Mouse (Mus musculus): ENCODE measurements around the gene Lrrc8b. TPM values are rescaled to one million over a fixed set of nuclear protein-coding genes. Genes with fewer than 3 reads are reported as not detected.

Lrrc8b gene
- polyA plus RNA-seq, 1 experiment from 2014 or later: 8.9 TPM

GRCm38 (mm10) chr5:105427326-105427725 lies 11.8 kb downstream of the Lrrc8b start:
- no peaks in the 10 kb centered on the region for H3K4me1 ChIP-seq
- no peak overlapping the region for H3K27ac ChIP-seq
- H3K9ac ChIP-seq: no peak overlapping the region
- H3K4me2 ChIP-seq: no peak overlapping the region
- 87% methylated on average over 7 of the region's 7 CpGs for WGBS
- H3K4me3 ChIP-seq: no peak overlapping the region
- peaks cover 3% of the 10 kb centered on the region; the same call in 1 of the 2 replicates for H3K9me3 ChIP-seq (replicated peaks)
- ATAC-seq: no peak
- peaks cover 18% of the 10 kb centered on the region for H3K36me3 ChIP-seq (ENCODE audit: poor library complexity, severe bottlenecking)
- H3K27me3 ChIP-seq: no peaks in the 10 kb centered on the region

- WGBS: 84% methylated on average over 12 of the region's 12 CpGs
- no peak for ATAC-seq
- Histone ChIP-seq H3K9me3 (replicated peaks) (peaks cover 3% of the 10 kb centered on the region; the same call in 1 of the 2 replicates), H3K4me1 (no peaks in the 10 kb centered on the region), H3K4me3 (no peak overlapping the region), H3K27ac (no peak overlapping the region), H3K9ac (no peak overlapping the region), H3K27me3 (no peaks in the 10 kb centered on the region), H3K36me3 (ENCODE audit: poor library complexity, severe bottlenecking) (peaks cover 18% of the 10 kb centered on the region), H3K4me2 (no peak overlapping the region)
Measured at GRCm38 (mm10) chr5:105428265-105428974, 12.8 kb downstream of the Lrrc8b start.

- H3K4me3 ChIP-seq: no peak overlapping the region
- no peak overlapping the region for H3K9ac ChIP-seq
- no peaks in the 10 kb centered on the region; the same call in 1 of the 2 replicates for H3K9me3 ChIP-seq (replicated peaks)
- H3K4me2 ChIP-seq: no peak overlapping the region
- ATAC-seq: no peak
- no peak overlapping the region for H3K27ac ChIP-seq
- H3K36me3 ChIP-seq (ENCODE audit: poor library complexity, severe bottlenecking): peaks cover 11% of the 10 kb centered on the region
- 92% methylated on average over 8 of the region's 8 CpGs for WGBS
- no peaks in the 10 kb centered on the region for H3K4me1 ChIP-seq
- no peaks in the 10 kb centered on the region for H3K27me3 ChIP-seq
Measured at GRCm38 (mm10) chr5:105430148-105430547, 14.6 kb downstream of the Lrrc8b start.

GRCm38 (mm10) chr5:105439608-105440007 lies 24.0 kb downstream of the Lrrc8b start:
- H3K4me1 ChIP-seq: no peaks in the 10 kb centered on the region

GRCm38 (mm10) chr5:105440992-105441535 lies 25.5 kb downstream of the Lrrc8b start:
- Histone ChIP-seq H3K4me3 (no peak overlapping the region), H3K4me2 (no peak overlapping the region), H3K4me1 (no peaks in the 10 kb centered on the region), H3K9ac (no peak overlapping the region), H3K27ac (no peak overlapping the region), H3K9me3 (replicated peaks) (no peaks in the 10 kb centered on the region), H3K27me3 (no peaks in the 10 kb centered on the region), H3K36me3 (ENCODE audit: poor library complexity, severe bottlenecking) (no peaks in the 10 kb centered on the region)
- 90% methylated on average over 9 of the region's 9 CpGs for WGBS
- ATAC-seq: no peak

More at GRCm38 (mm10) chr5:105439608-105440007, 24.0 kb downstream of the Lrrc8b start:
- no peak overlapping the region for H3K4me2 ChIP-seq
- no peaks in the 10 kb centered on the region for H3K9me3 ChIP-seq (replicated peaks)
- WGBS: 92% methylated on average over 5 of the region's 5 CpGs
- no peak overlapping the region for H3K27ac ChIP-seq
- H3K36me3 ChIP-seq (ENCODE audit: poor library complexity, severe bottlenecking): no peaks in the 10 kb centered on the region
- H3K27me3 ChIP-seq: no peaks in the 10 kb centered on the region
- no peak overlapping the region for H3K4me3 ChIP-seq
- ATAC-seq: no peak
- no peak overlapping the region for H3K9ac ChIP-seq

GRCm38 (mm10) chr5:105442212-105443000 lies 26.8 kb downstream of the Lrrc8b start:
- Histone ChIP-seq H3K27me3 (no peaks in the 10 kb centered on the region), H3K4me2 (no peak overlapping the region), H3K4me3 (no peak overlapping the region), H3K9ac (no peak overlapping the region), H3K4me1 (no peaks in the 10 kb centered on the region), H3K9me3 (replicated peaks) (no peaks in the 10 kb centered on the region), H3K27ac (no peak overlapping the region), H3K36me3 (ENCODE audit: poor library complexity, severe bottlenecking) (no peaks in the 10 kb centered on the region)
- no peak for ATAC-seq
- WGBS: 83% methylated on average over 5 of the region's 5 CpGs

- Histone ChIP-seq H3K4me3 (no peak overlapping the region), H3K36me3 (ENCODE audit: poor library complexity, severe bottlenecking) (no peaks in the 10 kb centered on the region), H3K4me2 (no peak overlapping the region), H3K9ac (no peak overlapping the region), H3K27me3 (no peaks in the 10 kb centered on the region), H3K4me1 (no peaks in the 10 kb centered on the region), H3K27ac (no peak overlapping the region), H3K9me3 (replicated peaks) (no peaks in the 10 kb centered on the region)
- ATAC-seq: no peak
- WGBS: 85% methylated on average over 11 of the region's 11 CpGs
Measured at GRCm38 (mm10) chr5:105443057-105443815, 27.7 kb downstream of the Lrrc8b start.

GRCm38 (mm10) chr5:105445686-105446085 lies 30.1 kb downstream of the Lrrc8b start:
- Histone ChIP-seq H3K36me3 (ENCODE audit: poor library complexity, severe bottlenecking) (no peaks in the 10 kb centered on the region), H3K4me3 (no peak overlapping the region), H3K9me3 (replicated peaks) (no peaks in the 10 kb centered on the region), H3K27ac (no peak overlapping the region), H3K4me1 (no peaks in the 10 kb centered on the region), H3K27me3 (no peaks in the 10 kb centered on the region), H3K9ac (no peak overlapping the region), H3K4me2 (no peak overlapping the region)
- ATAC-seq: no peak
- whole genome bisulfite sequencing: 82% methylated on average over 6 of the region's 6 CpGs

- Histone ChIP-seq H3K36me3 (ENCODE audit: poor library complexity, severe bottlenecking) (no peaks in the 10 kb centered on the region), H3K4me3 (no peak overlapping the region), H3K4me2 (no peak overlapping the region), H3K9ac (no peak overlapping the region), H3K9me3 (replicated peaks) (no peaks in the 10 kb centered on the region), H3K27me3 (no peaks in the 10 kb centered on the region), H3K4me1 (no peaks in the 10 kb centered on the region), H3K27ac (no peak overlapping the region)
- ATAC-seq: no peak
- WGBS: 47% methylated on average over 1 of the region's 1 CpGs
Measured at GRCm38 (mm10) chr5:105454105-105454504, 38.5 kb downstream of the Lrrc8b start.

- Histone ChIP-seq H3K4me1 (no peaks in the 10 kb centered on the region), H3K4me2 (no peak overlapping the region), H3K4me3 (no peak overlapping the region), H3K9me3 (replicated peaks) (no peaks in the 10 kb centered on the region), H3K27me3 (no peaks in the 10 kb centered on the region), H3K27ac (no peak overlapping the region), H3K9ac (no peak overlapping the region), H3K36me3 (ENCODE audit: poor library complexity, severe bottlenecking) (peaks cover 1% of the 10 kb centered on the region; the same call in 1 of the 2 replicates)
- ATAC-seq: no peak
- 92% methylated on average over 6 of the region's 6 CpGs for WGBS
Measured at GRCm38 (mm10) chr5:105459077-105459476, 43.5 kb downstream of the Lrrc8b start.

GRCm38 (mm10) chr5:105460551-105460950 lies 45.0 kb downstream of the Lrrc8b start:
- no peak overlapping the region for H3K4me2 ChIP-seq
- H3K36me3 ChIP-seq (ENCODE audit: poor library complexity, severe bottlenecking): peaks cover 5% of the 10 kb centered on the region; the same call in 1 of the 2 replicates
- H3K4me1 ChIP-seq: no peaks in the 10 kb centered on the region
- 90% methylated on average over 5 of the region's 5 CpGs for WGBS
- H3K27ac ChIP-seq: no peak overlapping the region
- H3K27me3 ChIP-seq: no peaks in the 10 kb centered on the region
- H3K9ac ChIP-seq: no peak overlapping the region
- no peak overlapping the region for H3K4me3 ChIP-seq
- no peaks in the 10 kb centered on the region for H3K9me3 ChIP-seq (replicated peaks)
- no peak for ATAC-seq

Measured in forebrain, embryonic 13.5 days (tissue).